Mouse (Mus musculus) E14TG2a.4 (cell line): ENCODE results near the gene Hc.

Source experiments
- H3K27me3 ChIP-seq: 2 replicates; pipeline ENCODE4 v1.6.1; 2014; ENCODE audit warnings: low read length, control low read depth; ENCODE audit not compliant: insufficient read depth
- H3K36me3 ChIP-seq: 2 replicates; pipeline ENCODE4 v1.6.1; 2014; ENCODE audit warnings: low read length, control low read depth; ENCODE audit not compliant: insufficient read depth
- H3K4me1 ChIP-seq: replicated peaks from 2 replicates; pipeline ENCODE4 v1.6.1; 2014; ENCODE audit warnings: low read depth, low read length, control low read depth
- H3K4me3 ChIP-seq: replicated peaks from 2 replicates; pipeline ENCODE4 v1.5.1; 2014; ENCODE audit warnings: mild to moderate bottlenecking, low read length
- H3K9me3 ChIP-seq: 2 replicates; pipeline ENCODE4 v1.6.1; 2014; ENCODE audit warnings: low read length, control low read depth
- CTCF ChIP-seq: conservative IDR thresholded peaks from 2 replicates; pipeline ENCODE4 v1.5.1; 2014; ENCODE audit warnings: low read length
- NANOG ChIP-seq: IDR thresholded peaks from 2 replicates; pipeline ENCODE4 v1.6.1; 2014; ENCODE audit warnings: borderline replicate concordance, low read length, mixed read lengths
- POU5F1 ChIP-seq: IDR thresholded peaks from 2 replicates; pipeline ENCODE4 v1.6.1; 2014; ENCODE audit warnings: low read length, borderline replicate concordance

Hc gene

DNA sequence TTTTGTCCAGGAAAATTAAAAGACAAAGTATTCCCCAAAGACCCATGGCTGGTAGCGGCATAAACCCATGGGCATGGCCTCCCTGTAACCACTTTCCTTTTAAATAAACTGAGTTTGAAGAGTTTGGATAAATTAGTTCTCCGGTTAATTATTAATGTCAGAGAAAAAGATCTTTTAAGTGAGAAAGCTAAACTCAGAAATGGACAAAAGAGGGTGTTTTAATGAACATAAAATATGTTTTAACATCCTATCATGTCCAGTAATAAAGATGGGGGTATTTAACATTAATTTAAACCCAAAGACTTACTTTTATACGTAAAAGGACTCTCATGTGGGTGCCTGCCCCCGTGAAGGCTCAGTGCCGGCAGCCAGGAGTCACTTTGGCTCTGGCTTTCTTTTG, at the start of gene Hc:
Hc (minus strand) TSS at position 101 of the 400 bp plus-strand sequence.
- TF ChIP-seq CTCF (no peak), NANOG (no peak), POU5F1 (no peak)
- Histone ChIP-seq H3K4me1 (0 out of 2 replicates have a peak, but pooled peaks cover under 1% of the 10 kb centered on the region), H3K27me3 (no peaks in the 10 kb centered on the region), H3K36me3 (no peaks in the 10 kb centered on the region), H3K4me3 (no peak within 1 kb of the TSS), H3K9me3 (no peaks in the 10 kb centered on the region)

DNA sequence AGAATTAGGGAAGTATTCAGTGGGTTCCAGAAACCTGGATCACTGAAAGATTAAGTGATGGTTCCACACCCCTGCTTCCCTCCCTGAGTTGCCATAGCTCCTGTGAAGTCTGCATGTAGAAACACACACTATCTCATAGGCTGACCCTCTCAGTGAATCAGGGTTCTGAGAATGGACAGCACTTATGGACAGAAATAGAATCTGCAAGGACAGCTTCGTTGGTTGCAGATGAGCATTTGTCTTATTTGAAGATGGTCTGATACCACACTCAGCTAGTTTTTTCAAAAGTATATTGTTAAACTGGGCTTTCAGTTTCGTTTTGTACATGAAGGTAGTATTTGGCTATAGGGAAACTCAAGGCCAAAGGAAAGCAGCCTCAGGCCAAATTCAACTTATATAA, 49.3 kb upstream of the Hc start:
- TF ChIP-seq NANOG (no peak), CTCF (no peak), POU5F1 (no peak)
- H3K4me1 ChIP-seq = peaks cover 14% of the 10 kb centered on the region
- H3K36me3 ChIP-seq = peaks cover 5% of the 10 kb centered on the region; the same call in 1 of the 2 replicates
- 0 out of 2 replicates have a peak, but pooled peaks cover 3% of the 10 kb centered on the region for H3K27me3 ChIP-seq
- H3K9me3 ChIP-seq = no peaks in the 10 kb centered on the region
- no peak overlapping the region for H3K4me3 ChIP-seq

DNA sequence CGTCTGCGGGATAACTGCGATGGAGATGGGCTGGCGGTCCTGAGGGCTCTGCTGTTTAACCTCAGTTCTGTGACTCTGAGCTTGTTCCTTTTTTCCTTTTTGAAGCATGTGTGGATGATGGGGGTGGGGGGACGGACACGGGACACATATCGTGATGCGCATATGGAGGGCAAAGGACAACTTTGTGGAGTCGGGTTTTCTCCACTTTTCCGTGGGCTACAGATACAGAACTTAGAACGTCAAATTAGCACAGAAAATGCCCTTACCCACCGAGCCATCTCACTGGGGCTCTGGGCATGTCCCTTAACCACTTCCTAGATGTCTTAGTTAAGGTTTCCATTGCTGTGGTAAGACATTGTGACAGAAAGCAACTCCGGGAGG, 48.7 kb upstream of the Hc start:
- Histone ChIP-seq H3K4me1 (peaks cover 14% of the 10 kb centered on the region), H3K4me3 (peak overlapping the region; percentile 92), H3K36me3 (no peaks in the 10 kb centered on the region), H3K27me3 (0 out of 2 replicates have a peak, but pooled peaks cover 3% of the 10 kb centered on the region), H3K9me3 (no peaks in the 10 kb centered on the region)
- TF ChIP-seq NANOG (no peak), POU5F1 (no peak), CTCF (no peak)

DNA sequence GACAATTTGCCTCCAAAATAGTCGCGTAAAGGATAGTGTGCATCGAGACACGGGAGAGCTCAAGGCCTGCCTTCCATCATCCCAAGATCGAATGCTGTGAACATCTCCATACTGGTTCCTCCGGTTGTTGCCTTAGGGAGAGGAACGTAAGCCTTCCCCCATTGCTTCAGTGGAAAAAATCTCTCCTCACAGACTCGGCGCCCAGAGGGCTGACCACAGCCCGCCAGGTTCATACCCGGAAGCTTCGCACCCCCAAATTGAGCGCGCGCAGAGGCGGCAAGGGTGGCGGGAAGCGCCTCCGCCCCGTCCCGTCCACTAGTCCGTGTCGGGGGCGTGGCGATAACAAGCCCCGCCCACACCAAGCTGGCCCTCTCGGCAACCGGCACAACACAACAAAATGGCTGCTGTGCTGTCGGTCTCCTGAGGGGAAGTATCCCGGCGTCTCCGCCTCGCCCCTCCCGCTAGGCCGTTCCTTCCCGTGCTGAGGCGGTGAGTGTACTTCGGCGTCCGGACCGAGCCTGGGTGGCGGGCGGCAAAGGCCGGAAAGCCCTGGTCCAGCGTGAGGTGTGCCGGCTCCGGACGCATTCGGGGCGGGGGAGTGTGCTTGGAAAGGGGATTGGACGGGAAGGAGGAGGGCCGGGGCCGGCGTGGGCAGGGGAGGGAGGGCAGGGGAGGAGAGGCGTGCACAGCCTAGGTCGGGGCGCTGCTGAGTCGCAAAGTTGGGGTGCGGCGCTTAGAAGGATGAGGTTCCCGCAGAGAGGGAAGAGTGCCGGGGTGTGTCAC, 48.1 kb upstream of the Hc start, which contains the start of gene Cntrl:
Cntrl (plus strand) TSS at position 352 of the 783 bp plus-strand sequence.
- H3K4me1 ChIP-seq = peaks cover 14% of the 10 kb centered on the region
- 0 out of 2 replicates have a peak, but pooled peaks cover 3% of the 10 kb centered on the region for H3K27me3 ChIP-seq
- H3K9me3 ChIP-seq = no peaks in the 10 kb centered on the region
- no peak for TF ChIP-seq NANOG
- no peak for TF ChIP-seq POU5F1
- no peak for TF ChIP-seq CTCF
- H3K36me3 ChIP-seq = no peaks in the 10 kb centered on the region
- peak within 1 kb of the TSS; percentile 92 for H3K4me3 ChIP-seq

DNA sequence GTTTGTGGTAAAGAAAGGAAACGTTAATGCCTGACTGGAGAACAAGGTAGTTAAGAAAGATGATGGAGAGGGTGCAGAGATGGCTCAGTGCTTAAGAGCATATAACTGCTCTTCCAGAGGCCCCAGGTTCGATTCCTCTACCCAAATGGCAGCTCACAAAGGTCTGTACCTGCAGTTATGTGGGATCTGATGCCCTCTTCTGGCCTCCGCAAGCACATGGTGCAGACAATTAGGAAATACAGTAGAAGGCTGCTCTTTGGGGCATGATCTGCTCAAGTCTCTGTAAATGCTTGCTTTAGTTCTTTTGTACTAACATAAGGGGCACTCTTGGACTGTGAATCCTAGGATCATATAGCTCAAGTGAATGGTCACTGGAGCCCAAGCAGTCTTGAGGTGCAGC, 47.5 kb upstream of the Hc start:
- H3K27me3 ChIP-seq = 0 out of 2 replicates have a peak, but pooled peaks cover 3% of the 10 kb centered on the region
- TF ChIP-seq POU5F1 (no peak), NANOG (no peak), CTCF (0 out of 2 replicates have a peak, but pooled peaks have one; percentile 6)
- no peaks in the 10 kb centered on the region for H3K9me3 ChIP-seq
- H3K4me3 ChIP-seq = peak overlapping the region; percentile 92
- H3K4me1 ChIP-seq = peaks cover 14% of the 10 kb centered on the region
- H3K36me3 ChIP-seq = no peaks in the 10 kb centered on the region

DNA sequence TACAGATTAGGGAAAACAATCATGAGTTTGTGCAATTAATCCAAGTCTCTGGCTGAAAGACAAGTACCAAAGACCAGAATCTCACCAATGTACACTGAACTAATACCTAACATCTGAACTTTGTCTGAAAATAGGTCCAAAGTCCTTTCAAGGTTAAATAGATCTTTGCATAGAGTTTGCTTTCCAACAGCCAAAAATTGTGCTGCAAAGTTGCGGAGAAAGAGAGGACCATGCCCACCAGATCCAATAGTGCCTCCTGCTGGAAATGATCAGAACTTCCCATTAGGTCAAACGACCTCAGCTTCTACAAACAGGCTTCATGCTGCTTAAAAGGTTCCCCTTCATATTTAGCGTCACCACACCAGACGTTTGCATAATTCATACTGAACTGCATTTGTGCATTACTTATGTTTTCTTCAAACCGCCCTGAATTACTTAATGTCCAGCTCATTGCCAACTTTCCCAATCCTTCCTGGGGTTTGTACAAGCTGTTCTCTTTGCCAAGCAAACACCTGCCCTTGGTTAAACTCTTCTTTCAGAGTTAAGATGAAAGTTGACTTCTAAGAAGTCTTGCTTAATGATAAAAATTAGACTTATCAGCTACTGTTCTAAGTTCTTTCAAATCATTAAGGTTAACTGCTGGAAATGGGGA, 46.9 kb upstream of the Hc start:
- Histone ChIP-seq H3K4me1 (peaks cover 14% of the 10 kb centered on the region), H3K36me3 (no peaks in the 10 kb centered on the region), H3K4me3 (no peak overlapping the region), H3K27me3 (0 out of 2 replicates have a peak, but pooled peaks cover 3% of the 10 kb centered on the region), H3K9me3 (no peaks in the 10 kb centered on the region)
- TF ChIP-seq POU5F1 (no peak), CTCF (peak; percentile 78), NANOG (no peak)

DNA sequence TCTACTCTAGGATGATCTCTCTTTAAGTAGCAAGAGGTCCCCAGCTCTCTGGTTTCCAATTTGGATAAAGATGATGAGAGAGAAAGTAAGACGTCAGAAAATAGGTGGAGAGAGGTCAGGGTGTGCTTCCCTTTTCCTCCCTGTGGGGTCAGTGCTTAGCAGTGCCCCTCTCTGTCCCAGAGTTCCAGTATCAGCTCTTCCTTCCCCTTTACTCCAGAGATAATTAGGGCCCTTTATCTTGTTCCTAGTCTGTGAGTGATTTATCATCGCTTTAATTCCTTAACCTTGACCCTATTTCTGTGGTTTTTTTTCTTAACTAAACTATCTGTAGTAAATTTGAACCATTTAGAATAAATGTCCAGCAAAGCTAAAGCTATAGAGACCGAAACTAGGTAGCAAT, 43.6 kb upstream of the Hc start:
- no peak for TF ChIP-seq NANOG
- TF ChIP-seq CTCF = no peak
- no peak for TF ChIP-seq POU5F1
- Histone ChIP-seq H3K36me3 (no peaks in the 10 kb centered on the region), H3K27me3 (no peaks in the 10 kb centered on the region), H3K9me3 (no peaks in the 10 kb centered on the region), H3K4me1 (peaks cover 7% of the 10 kb centered on the region), H3K4me3 (no peak overlapping the region)

DNA sequence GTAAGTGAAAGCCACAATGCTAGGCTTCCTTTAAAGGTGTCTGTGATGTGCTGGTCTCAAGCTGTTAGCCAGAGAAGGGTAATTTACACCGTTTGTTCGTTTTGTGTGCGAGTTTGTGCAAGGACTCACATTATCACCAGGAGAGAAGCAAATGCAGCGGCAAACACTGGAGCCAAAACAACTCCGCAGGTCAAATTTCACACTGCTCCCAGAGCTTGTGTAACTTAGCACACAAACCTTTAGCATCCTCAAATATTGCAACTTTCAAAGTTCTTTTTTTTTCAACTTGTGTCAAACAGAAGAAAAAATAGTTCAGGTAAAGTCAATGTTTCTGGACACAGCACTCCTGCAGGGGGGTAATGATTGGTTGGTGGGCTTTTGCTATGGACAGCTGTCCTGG, 42.3 kb upstream of the Hc start:
- H3K27me3 ChIP-seq = no peaks in the 10 kb centered on the region

More for the DNA sequence above, 42.3 kb upstream of the Hc start:
- H3K4me3 ChIP-seq = no peak overlapping the region
- peaks cover under 1% of the 10 kb centered on the region for H3K4me1 ChIP-seq
- TF ChIP-seq POU5F1 = no peak
- TF ChIP-seq CTCF = no peak
- TF ChIP-seq NANOG = no peak
- H3K36me3 ChIP-seq = no peaks in the 10 kb centered on the region
- no peaks in the 10 kb centered on the region for H3K9me3 ChIP-seq
